Mouse (Mus musculus): ENCODE results near the gene Rab43.

DNA sequence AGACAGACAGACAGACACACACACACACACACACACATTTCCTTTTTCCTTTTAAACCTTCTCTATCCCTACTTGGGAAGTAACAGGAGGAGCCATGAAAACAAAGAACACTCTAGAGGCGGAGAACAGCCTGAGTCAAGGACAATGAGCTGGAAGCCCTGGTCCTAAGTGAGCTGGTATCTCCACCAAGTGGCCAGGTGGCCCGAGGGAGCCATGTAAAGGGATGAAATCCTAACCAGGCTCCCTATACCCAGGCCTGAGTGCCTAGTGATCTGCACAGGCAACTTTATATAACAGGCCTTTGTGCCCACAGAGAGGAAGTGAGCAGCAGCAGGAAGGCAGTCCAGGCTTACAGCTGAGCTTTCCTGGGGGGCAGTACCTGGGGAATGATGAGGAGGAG is 5.1 kb downstream of the Rab43 start:
- TF ChIP-seq CTCF (IDR thresholded peaks at IDR 0.05; ENCODE audit: low read depth, low read length) = no peak
- TF ChIP-seq POLR2A (IDR thresholded peaks at IDR 0.05; ENCODE audit: borderline replicate concordance, low read depth, low read length) = no peak

Measured in bone marrow macrophage, adult 2 months (primary cell).